Mouse (Mus musculus) MEL (cell line): ENCODE data around the gene Polr3b.

Experiments used
- E2F4 ChIP-seq: IDR thresholded peaks from 2 replicates; pipeline ENCODE4 v1.6.1; 2011; ENCODE audit warnings: low read depth, low read length, improper control_type of control experiment, borderline replicate concordance
- JUND ChIP-seq: IDR thresholded peaks from 2 replicates; pipeline ENCODE4 v1.6.1; 2011; ENCODE audit warnings: low read depth, mild to moderate bottlenecking, improper control_type of control experiment, low read length
- POLR2A ChIP-seq, 2 experiments: IDR thresholded peaks; 2 replicates each; pipeline ENCODE4 v1.6.1; 2011 to 2012; ENCODE audit warnings: low read length in 2 of 2, mild to moderate bottlenecking in 2 of 2, control low read depth in 1 of 2, improper control_type of control experiment in 1 of 2, low read depth in 1 of 2, moderate library complexity in 1 of 2; ENCODE audit not compliant: control insufficient read depth in 1 of 2, insufficient read depth in 1 of 2, poor library complexity in 1 of 2
- TBP ChIP-seq: IDR thresholded peaks from 2 replicates; pipeline ENCODE4 v1.8.0; 2011; ENCODE audit warnings: low read depth, low read length, improper control_type of control experiment
- UBTF ChIP-seq: IDR thresholded peaks from 2 replicates; pipeline ENCODE4 v1.6.1; 2012; ENCODE audit warnings: low read depth, mild to moderate bottlenecking, inconsistent platforms, low read length, improper control_type of control experiment, moderate library complexity, borderline replicate concordance; ENCODE audit not compliant: insufficient read depth

DNA sequence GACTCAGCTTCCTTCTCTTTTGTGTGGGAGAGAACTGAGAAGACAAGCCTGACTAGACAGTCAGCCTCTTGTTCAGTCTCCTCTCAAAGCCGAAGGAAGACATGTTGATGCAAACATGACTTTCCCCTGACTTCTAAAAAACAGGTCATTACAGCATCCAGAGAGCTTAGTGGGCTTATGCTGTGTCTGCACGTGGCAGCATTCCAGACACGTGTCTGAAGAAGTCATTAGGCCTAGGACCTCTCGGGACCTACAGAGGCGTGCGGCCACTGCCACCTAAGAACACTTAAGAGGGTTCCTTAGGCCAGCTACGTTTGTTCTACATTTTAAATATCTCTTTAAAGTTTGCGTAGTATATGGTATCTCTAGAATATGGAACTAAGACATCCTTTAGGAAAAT lies 23.8 kb downstream of the Polr3b start:
- TF ChIP-seq POLR2A (IDR thresholded peaks at IDR 0.05; ENCODE audit: control insufficient read depth in 1 of 2, insufficient read depth in 1 of 2, low read depth in 1 of 2, low read length in 2 of 2, poor library complexity in 1 of 2) (no peak), TBP (no peak), E2F4 (no peak), JUND (no peak), UBTF (no peak)
